Mouse (Mus musculus) bone marrow macrophage, adult 2 months (primary cell): Measurements from ENCODE around the gene Camk1g.

Experiments used
- CTCF ChIP-seq: IDR thresholded peaks from 2 replicates; pipeline ENCODE4 v1.5.1; 2012; ENCODE audit warnings: low read depth, mild to moderate bottlenecking, low read length, moderate library complexity
- POLR2A ChIP-seq: IDR thresholded peaks from 2 replicates; pipeline ENCODE4 v1.6.1; 2012; ENCODE audit warnings: mild to moderate bottlenecking, low read depth, low read length, borderline replicate concordance

DNA sequence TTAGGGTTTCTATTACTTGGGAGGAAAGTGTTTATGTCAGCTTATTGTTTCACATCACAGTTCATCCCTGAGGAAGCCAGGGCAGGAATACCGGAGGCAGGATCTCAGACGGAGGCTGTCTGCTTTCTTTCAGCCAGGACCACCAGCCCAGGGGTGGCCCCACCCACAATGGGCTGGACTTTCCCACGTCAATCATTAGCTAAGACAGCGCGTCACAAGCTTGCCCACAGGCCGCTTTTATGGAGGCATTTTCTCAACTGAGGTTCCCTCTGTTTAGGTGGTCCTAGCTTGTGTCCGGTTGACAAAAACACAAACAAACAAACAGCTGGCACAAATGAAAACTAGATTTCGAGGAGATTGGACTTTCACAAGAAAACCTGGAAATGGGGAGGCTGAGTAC is 12.3 kb upstream of the Camk1g start:
- no peak for TF ChIP-seq CTCF
- TF ChIP-seq POLR2A = no peak
